Mouse (Mus musculus) gastrocnemius, postnatal 10 days (tissue): ENCODE measurements around the gene Bcat2. TPM values are rescaled to one million over a fixed set of nuclear protein-coding genes. Genes with fewer than 3 reads are reported as not detected.

Experiments used
- DNase-seq: peaks from one replicate; pipeline ENCODE4 v3.0.0; 2021; ENCODE audit warnings: mixed read lengths
- total RNA-seq, 2 experiments: library from RNA; stranded (reverse); gene quantifications; 2 replicates each; pipeline ENCODE4 v1.2.3; 2021

The Bcat2 gene
- total RNA-seq, 2 experiments from 2014 or later, result 24.0 to 25.2 TPM

GRCm38 (mm10) chr7:45587631-45588592 is 18.0 kb downstream of the Bcat2 start:
- DNase-seq, result no peak

- DNase-seq, result peak; percentile 91
These were observed 19.2 kb downstream of the Bcat2 start for GRCm38 (mm10) chr7:45589173-45589572.

GRCm38 (mm10) chr7:45589898-45590297 is 19.9 kb downstream of the Bcat2 start:
- DNase-seq, result no peak

GRCm38 (mm10) chr7:45590874-45591273 is 20.9 kb downstream of the Bcat2 start:
- DNase-seq, result no peak

- no peak for DNase-seq
These were observed 21.9 kb downstream of the Bcat2 start for GRCm38 (mm10) chr7:45591880-45592279.

- DNase-seq, result peak; percentile 74
These were observed 23.3 kb downstream of the Bcat2 start for GRCm38 (mm10) chr7:45593118-45593815.

GRCm38 (mm10) chr7:45595176-45595575 is 25.2 kb downstream of the Bcat2 start:
- no peak for DNase-seq

GRCm38 (mm10) chr7:45596107-45596506 is 26.2 kb downstream of the Bcat2 start:
- no peak for DNase-seq

GRCm38 (mm10) chr7:45597013-45597412 is 27.1 kb downstream of the Bcat2 start:
- DNase-seq, result no peak

GRCm38 (mm10) chr7:45597527-45597926 is 27.6 kb downstream of the Bcat2 start:
- no peak for DNase-seq

GRCm38 (mm10) chr7:45598960-45599879 is 29.3 kb downstream of the Bcat2 start:
- DNase-seq, result no peak

- no peak for DNase-seq
These were observed 35.8 kb downstream of the Bcat2 start for GRCm38 (mm10) chr7:45605704-45606289.

- no peak for DNase-seq
These were observed 39.6 kb downstream of the Bcat2 start for GRCm38 (mm10) chr7:45609511-45609910.

- DNase-seq, result peak; percentile 49
These were observed 46.3 kb downstream of the Bcat2 start for GRCm38 (mm10) chr7:45616277-45616676.

GRCm38 (mm10) chr7:45617042-45617695 is 47.2 kb downstream of the Bcat2 start, which contains the start of gene Fut1:
Fut1 (plus strand) TSS chr7:45617289.
- DNase-seq, result no peak

- DNase-seq, result no peak
These were observed 48.4 kb downstream of the Bcat2 start for GRCm38 (mm10) chr7:45618316-45618715.

GRCm38 (mm10) chr7:45619592-45619991 is 49.6 kb downstream of the Bcat2 start:
- no peak for DNase-seq

GRCm38 (mm10) chr7:45621443-45621842 is 51.5 kb downstream of the Bcat2 start, which contains the start of gene Izumo1:
Izumo1 (plus strand) TSS chr7:45621811.
- DNase-seq, result no peak

GRCm38 (mm10) chr7:45623507-45623906 is 53.6 kb downstream of the Bcat2 start:
- no peak for DNase-seq

- no peak for DNase-seq
These were observed 54.8 kb downstream of the Bcat2 start for GRCm38 (mm10) chr7:45624718-45625117.

- no peak for DNase-seq
These were observed 55.5 kb downstream of the Bcat2 start for GRCm38 (mm10) chr7:45625481-45625880.
